Mouse (Mus musculus) kidney, embryonic 16.5 days (tissue): ENCODE results near the gene Platr17. TPM values are rescaled to one million over a fixed set of nuclear protein-coding genes. Genes with fewer than 3 reads are reported as not detected.
"Not testable (repeated sequence)": the region's sequence is repeated elsewhere in the genome, so short reads cannot be mapped to it uniquely, and the experiment has no call there.

Experiments
- ATAC-seq: fragments of 200-750 bp; cut with Nextera tagmentation; 2 replicates; pipeline ENCODE4 v1.8.0; 2017; ENCODE audit warnings: moderate TSS enrichment; ENCODE audit not compliant: low FRiP score, low TSS enrichment
- H3K27ac ChIP-seq: fragments of 300-500 bp; sonication (generic); 2 replicates; pipeline ENCODE4 v1.5.1; 2014; ENCODE audit warnings: low read length
- H3K27me3 ChIP-seq: fragments of 300-500 bp; sonication (generic); 2 replicates; pipeline ENCODE4 v1.6.1; 2014; ENCODE audit warnings: low read length, control low read depth, mixed read lengths; ENCODE audit not compliant: insufficient read depth
- H3K36me3 ChIP-seq: fragments of 300-500 bp; sonication (generic); 2 replicates; pipeline ENCODE4 v1.6.1; 2014; ENCODE audit warnings: low read length, control low read depth, mixed read lengths; ENCODE audit not compliant: insufficient read depth
- H3K4me1 ChIP-seq: fragments of 300-500 bp; sonication (generic); 2 replicates; pipeline ENCODE4 v1.6.1; 2014; ENCODE audit warnings: low read length, control low read depth, mixed read lengths; ENCODE audit not compliant: insufficient read depth
- H3K4me2 ChIP-seq: fragments of 300-500 bp; sonication (generic); replicated peaks from 2 replicates; pipeline ENCODE4 v1.6.1; 2014; ENCODE audit warnings: low read depth, low read length
- H3K4me3 ChIP-seq: fragments of 300-500 bp; sonication (generic); 2 replicates; pipeline ENCODE4 v1.5.1; 2014; ENCODE audit warnings: mild to moderate bottlenecking, low read length
- H3K9ac ChIP-seq: fragments of 300-500 bp; sonication (generic); replicated peaks from 2 replicates; pipeline ENCODE4 v1.6.1; 2014; ENCODE audit warnings: low read length
- H3K9me3 ChIP-seq: fragments of 300-500 bp; sonication (generic); 2 replicates; pipeline ENCODE4 v1.6.1; 2016; ENCODE audit warnings: low read length, control low read depth
- WGBS: fragments of 180-500 bp; shearing (Covaris S2); extraction: QIAGEN DNeasy Blood & Tissue Kit; methylation state at CpG from one replicate; pipeline ENCODE4 v1.1.7; 2014; 5-methylcytosine and 5-hydroxymethylcytosine counted together
- polyA plus RNA-seq: library from polyadenylated mRNA; unstranded; fragments of >200 nt; fragmentation: Nextera tagmentation; extraction: Ambion mirVana; gene quantifications from 2 replicates; pipeline ENCODE4 v1.2.1, GENCODE M21; 2015

Gene Platr17
- 0.22 TPM in 1 of 2 replicates, not detected in the other for polyA plus RNA-seq

GRCm38 (mm10) chr17:33904835-33905234 is at the start of gene Platr17:
TSS of gene Platr17 (plus strand) at chr17:33905135.
- not testable (repeated sequence) for H3K9ac ChIP-seq, H3K27me3 ChIP-seq, H3K4me3 ChIP-seq, H3K36me3 ChIP-seq, ATAC-seq, H3K4me2 ChIP-seq, H3K9me3 ChIP-seq, H3K4me1 ChIP-seq, H3K27ac ChIP-seq
- WGBS = 49% methylated on average over 3 of the region's 4 CpGs

- no peaks in the 10 kb centered on the region for H3K27me3 ChIP-seq
- H3K4me3 ChIP-seq = no peak overlapping the region
- no peaks in the 10 kb centered on the region for H3K36me3 ChIP-seq
- no peak overlapping the region for H3K4me2 ChIP-seq
- ATAC-seq = no peak
- no peak overlapping the region for H3K9ac ChIP-seq
- no peak overlapping the region for H3K27ac ChIP-seq
- 0 out of 2 replicates have a peak, but pooled peaks cover 4% of the 10 kb centered on the region for H3K9me3 ChIP-seq
- H3K4me1 ChIP-seq = no peaks in the 10 kb centered on the region
- 74% methylated on average over 4 of the region's 4 CpGs for WGBS
Measured at GRCm38 (mm10) chr17:33857816-33858215, 47.1 kb upstream of the Platr17 start.

- Histone ChIP-seq H3K9me3 (no peaks in the 10 kb centered on the region), H3K27ac (no peak overlapping the region), H3K4me1 (no peaks in the 10 kb centered on the region), H3K9ac (no peak overlapping the region), H3K27me3 (no peaks in the 10 kb centered on the region), H3K36me3 (no peaks in the 10 kb centered on the region), H3K4me2 (no peak overlapping the region), H3K4me3 (no peak overlapping the region)
- 35% methylated on average over 7 of the region's 9 CpGs for WGBS
- ATAC-seq = no peak
Measured at GRCm38 (mm10) chr17:33865330-33866030, 39.5 kb upstream of the Platr17 start.

- H3K4me2 ChIP-seq, H3K27ac ChIP-seq, H3K4me3 ChIP-seq, H3K4me1 ChIP-seq, H3K27me3 ChIP-seq, H3K9me3 ChIP-seq, H3K9ac ChIP-seq, ATAC-seq: not testable (repeated sequence)
- peaks cover 15% of the 10 kb centered on the region for H3K36me3 ChIP-seq
- WGBS = no CpG with 5 or more reads among the region's 12 CpGs
Measured at GRCm38 (mm10) chr17:33873537-33873936, 31.4 kb upstream of the Platr17 start, which contains the start of gene Gm7029. TSS of gene Gm7029 (plus strand) at chr17:33873837.

GRCm38 (mm10) chr17:33874411-33874810 is 30.5 kb upstream of the Platr17 start:
- no peak for ATAC-seq
- Histone ChIP-seq H3K4me3 (no peak overlapping the region), H3K4me1 (no peaks in the 10 kb centered on the region), H3K9ac (no peak overlapping the region), H3K9me3 (no peaks in the 10 kb centered on the region), H3K36me3 (peaks cover 16% of the 10 kb centered on the region), H3K27ac (no peak overlapping the region), H3K4me2 (no peak overlapping the region), H3K27me3 (no peaks in the 10 kb centered on the region)
- WGBS = 91% methylated on average over 11 of the region's 11 CpGs

GRCm38 (mm10) chr17:33875797-33876196 is 29.1 kb upstream of the Platr17 start:
- not testable (repeated sequence) for H3K27ac ChIP-seq, ATAC-seq, H3K4me1 ChIP-seq, H3K4me3 ChIP-seq, H3K4me2 ChIP-seq, H3K9me3 ChIP-seq, H3K9ac ChIP-seq, H3K27me3 ChIP-seq
- 87% methylated on average over 5 of the region's 5 CpGs for WGBS
- peaks cover 24% of the 10 kb centered on the region for H3K36me3 ChIP-seq

- 94% methylated on average over 9 of the region's 11 CpGs for WGBS
- not testable (repeated sequence) for H3K9me3 ChIP-seq, H3K4me3 ChIP-seq, H3K4me1 ChIP-seq, H3K27ac ChIP-seq, ATAC-seq, H3K9ac ChIP-seq, H3K4me2 ChIP-seq, H3K27me3 ChIP-seq
- H3K36me3 ChIP-seq = peaks cover 27% of the 10 kb centered on the region; the same call in 1 of the 2 replicates
Measured at GRCm38 (mm10) chr17:33884320-33884719, 20.6 kb upstream of the Platr17 start.

- not testable (repeated sequence) for H3K4me2 ChIP-seq, ATAC-seq, H3K9ac ChIP-seq, H3K9me3 ChIP-seq, H3K4me3 ChIP-seq, H3K27me3 ChIP-seq, H3K27ac ChIP-seq, H3K36me3 ChIP-seq
- 55% methylated on average over 2 of the region's 2 CpGs for WGBS
- H3K4me1 ChIP-seq = peaks cover 10% of the 10 kb centered on the region
Measured at GRCm38 (mm10) chr17:33887802-33888201, 17.1 kb upstream of the Platr17 start.

GRCm38 (mm10) chr17:33888230-33888629 is 16.7 kb upstream of the Platr17 start:
- H3K27me3 ChIP-seq, H3K9ac ChIP-seq, H3K36me3 ChIP-seq, H3K27ac ChIP-seq, H3K4me3 ChIP-seq, H3K9me3 ChIP-seq, ATAC-seq: not testable (repeated sequence)
- Histone ChIP-seq H3K4me2 (peak overlapping the region; percentile 63; the same call in 1 of the 2 replicates), H3K4me1 (peaks cover 10% of the 10 kb centered on the region)

GRCm38 (mm10) chr17:33889941-33890532 is 14.9 kb upstream of the Platr17 start:
- not testable (repeated sequence) for H3K27me3 ChIP-seq, H3K9me3 ChIP-seq, ATAC-seq, H3K36me3 ChIP-seq
- Histone ChIP-seq H3K9ac (peak overlapping the region; percentile 73), H3K4me2 (peak overlapping the region; percentile 63), H3K4me1 (peaks cover 10% of the 10 kb centered on the region), H3K27ac (peak overlapping the region; percentile 55; the same call in 1 of the 2 replicates), H3K4me3 (peak overlapping the region; percentile 62)
- under 1% methylated on average over 38 of the region's 44 CpGs for WGBS
